Mouse (Mus musculus): Measurements from ENCODE around the gene Lamtor3. TPM values are rescaled to one million over a fixed set of nuclear protein-coding genes. Genes with fewer than 3 reads are reported as not detected.
A peak's percentile ranks its signal among the peaks of the same experiment; 100 is the strongest.
"Not testable (repeated sequence)": the region's sequence is repeated elsewhere in the genome, so short reads cannot be mapped to it uniquely, and the experiment has no call there.

Lamtor3 gene
- polyA plus RNA-seq, 1 experiment = not detected

GRCm38 (mm10) chr3:137941555-137941954 lies 23.2 kb downstream of the Lamtor3 start:
- H3K4me1 ChIP-seq (ENCODE audit: control insufficient read depth, insufficient read depth, low read length) = no peaks in the 10 kb centered on the region
- no peak overlapping the region for H3K27ac ChIP-seq (ENCODE audit: insufficient read depth, low read depth, low read length)
- no peak for TF ChIP-seq POLR2A (IDR thresholded peaks at IDR 0.05; ENCODE audit: insufficient read depth, low read depth, low read length)
- TF ChIP-seq CTCF (IDR thresholded peaks at IDR 0.05; ENCODE audit: insufficient read depth, low read depth, low read length) = no peak
- no peak overlapping the region for H3K4me3 ChIP-seq (ENCODE audit: insufficient read depth, low read depth, low read length)

- no peak for TF ChIP-seq CTCF (IDR thresholded peaks at IDR 0.05; ENCODE audit: insufficient read depth, low read depth, low read length)
- TF ChIP-seq POLR2A (IDR thresholded peaks at IDR 0.05; ENCODE audit: insufficient read depth, low read depth, low read length) = no peak
- Histone ChIP-seq H3K4me1 (ENCODE audit: control insufficient read depth, insufficient read depth, low read length) (no peaks in the 10 kb centered on the region), H3K27ac (ENCODE audit: insufficient read depth, low read depth, low read length) (no peak overlapping the region), H3K4me3 (ENCODE audit: insufficient read depth, low read depth, low read length) (no peak overlapping the region)
- 90% methylated on average over 12 of the region's 12 CpGs for WGBS
These were observed 23.9 kb downstream of the Lamtor3 start for GRCm38 (mm10) chr3:137942098-137942622.

DNA sequence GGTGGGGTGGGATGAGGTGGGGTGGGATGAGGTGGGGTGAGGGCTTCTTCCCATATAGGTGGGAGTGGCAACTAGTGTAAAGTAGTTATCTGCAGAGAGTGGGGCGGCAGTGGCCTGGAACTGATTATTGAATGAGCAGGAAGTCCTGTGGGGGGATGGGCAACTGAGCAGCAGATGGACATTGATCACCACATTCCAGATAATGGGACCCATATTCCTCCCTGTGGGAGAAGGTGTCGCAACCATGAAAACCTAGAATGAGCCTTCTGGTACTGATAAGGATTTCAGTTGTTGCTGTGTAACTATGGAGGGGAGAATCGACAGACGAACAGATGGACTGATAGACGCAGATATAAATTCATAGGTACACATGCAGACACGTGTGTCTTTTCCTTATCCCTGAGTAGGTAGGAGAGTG lies 25.4 kb downstream of the Lamtor3 start:
- Histone ChIP-seq H3K27ac (ENCODE audit: insufficient read depth, low read depth, low read length) (no peak overlapping the region), H3K4me3 (ENCODE audit: insufficient read depth, low read depth, low read length) (no peak overlapping the region), H3K4me1 (ENCODE audit: control insufficient read depth, insufficient read depth, low read length) (peaks cover 2% of the 10 kb centered on the region; the same call in 1 of the 2 replicates)
- TF ChIP-seq CTCF (IDR thresholded peaks at IDR 0.05; ENCODE audit: insufficient read depth, low read depth, low read length) (no peak), POLR2A (IDR thresholded peaks at IDR 0.05; ENCODE audit: insufficient read depth, low read depth, low read length) (no peak)
- WGBS = 92% methylated on average over 6 of the region's 6 CpGs

GRCm38 (mm10) chr3:137946827-137947226 lies 28.5 kb downstream of the Lamtor3 start:
- 93% methylated on average over 3 of the region's 3 CpGs for WGBS
- Histone ChIP-seq H3K27ac (ENCODE audit: insufficient read depth, low read depth, low read length) (no peak overlapping the region), H3K4me1 (ENCODE audit: control insufficient read depth, insufficient read depth, low read length) (peaks cover 5% of the 10 kb centered on the region), H3K4me3 (ENCODE audit: insufficient read depth, low read depth, low read length) (no peak overlapping the region)
- TF ChIP-seq CTCF (IDR thresholded peaks at IDR 0.05; ENCODE audit: insufficient read depth, low read depth, low read length) (no peak), POLR2A (IDR thresholded peaks at IDR 0.05; ENCODE audit: insufficient read depth, low read depth, low read length) (no peak)

GRCm38 (mm10) chr3:137947525-137947924 lies 29.2 kb downstream of the Lamtor3 start:
- no peak overlapping the region for H3K27ac ChIP-seq (ENCODE audit: insufficient read depth, low read depth, low read length)
- WGBS = 86% methylated on average over 4 of the region's 4 CpGs

DNA sequence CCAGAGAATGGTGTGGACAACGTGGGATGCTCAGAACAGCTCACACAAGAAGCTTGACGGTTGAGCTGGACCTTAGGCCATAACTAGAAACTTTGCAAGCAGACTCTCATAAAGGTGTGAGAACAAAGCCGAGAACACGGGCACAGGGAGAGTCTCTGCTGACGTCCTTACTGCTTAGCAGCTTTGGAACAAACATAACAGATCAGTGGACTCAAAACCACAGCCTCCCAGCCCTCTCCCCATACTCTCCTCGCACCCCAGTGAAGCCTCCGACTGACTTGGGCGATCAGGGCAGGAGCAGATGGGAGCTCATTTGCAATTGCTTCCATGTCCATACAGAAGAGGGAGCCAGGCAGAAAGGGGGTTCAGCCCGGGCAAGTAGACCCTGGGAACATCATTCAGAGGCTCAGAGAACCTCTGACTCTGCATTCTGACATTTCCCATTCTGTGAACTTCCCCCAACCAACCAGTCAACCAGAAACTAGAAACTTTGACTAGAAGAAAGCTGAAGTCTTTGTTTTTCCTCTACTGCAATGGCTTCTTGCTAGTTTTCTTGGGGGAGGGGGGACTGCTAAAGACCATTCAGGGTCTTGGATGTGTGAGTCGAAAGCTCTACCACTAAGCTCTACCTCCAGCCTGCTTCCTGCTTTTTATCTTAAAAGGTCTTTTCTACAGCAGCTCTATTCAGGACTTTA lies 32.0 kb downstream of the Lamtor3 start:
- Histone ChIP-seq H3K27ac (ENCODE audit: insufficient read depth, low read depth, low read length) (no peak overlapping the region), H3K4me3 (ENCODE audit: insufficient read depth, low read depth, low read length) (no peak overlapping the region), H3K4me1 (ENCODE audit: control insufficient read depth, insufficient read depth, low read length) (peaks cover 22% of the 10 kb centered on the region)
- 74% methylated on average over 10 of the region's 10 CpGs for WGBS
- no peak for TF ChIP-seq CTCF (IDR thresholded peaks at IDR 0.05; ENCODE audit: insufficient read depth, low read depth, low read length)
- TF ChIP-seq POLR2A (IDR thresholded peaks at IDR 0.05; ENCODE audit: insufficient read depth, low read depth, low read length) = no peak

More at GRCm38 (mm10) chr3:137947525-137947924, 29.2 kb downstream of the Lamtor3 start:
- no peak overlapping the region for H3K4me3 ChIP-seq (ENCODE audit: insufficient read depth, low read depth, low read length)
- TF ChIP-seq POLR2A (IDR thresholded peaks at IDR 0.05; ENCODE audit: insufficient read depth, low read depth, low read length) = no peak
- no peak for TF ChIP-seq CTCF (IDR thresholded peaks at IDR 0.05; ENCODE audit: insufficient read depth, low read depth, low read length)
- H3K4me1 ChIP-seq (ENCODE audit: control insufficient read depth, insufficient read depth, low read length) = peaks cover 10% of the 10 kb centered on the region

GRCm38 (mm10) chr3:137951302-137951701 lies 33.0 kb downstream of the Lamtor3 start:
- peaks cover 22% of the 10 kb centered on the region for H3K4me1 ChIP-seq (ENCODE audit: control insufficient read depth, insufficient read depth, low read length)
- 97% methylated on average over 3 of the region's 3 CpGs for WGBS
- not testable (repeated sequence) for H3K4me3 ChIP-seq (ENCODE audit: insufficient read depth, low read depth, low read length); H3K27ac ChIP-seq (ENCODE audit: insufficient read depth, low read depth, low read length)

DNA sequence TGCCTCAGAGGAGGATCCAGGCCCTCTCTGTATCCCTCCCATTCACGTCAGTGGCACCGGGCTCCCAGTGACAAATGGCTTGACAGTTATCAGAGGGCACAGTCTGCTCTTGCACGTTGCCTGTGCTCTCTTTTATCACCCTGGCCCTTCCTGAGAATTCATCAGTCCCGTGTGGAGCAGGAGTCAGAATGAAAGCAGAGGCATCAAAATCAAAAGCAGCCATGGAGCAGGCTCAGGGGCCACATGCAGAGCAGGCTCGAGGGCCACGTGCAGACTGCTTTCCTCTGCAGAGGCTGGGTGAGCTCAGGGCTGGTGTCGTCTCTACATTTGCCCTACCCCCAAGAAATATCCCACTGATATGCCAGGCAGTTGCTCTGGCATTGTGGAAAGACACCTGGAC lies 33.5 kb downstream of the Lamtor3 start:
- no peak overlapping the region for H3K4me3 ChIP-seq (ENCODE audit: insufficient read depth, low read depth, low read length)
- TF ChIP-seq CTCF (IDR thresholded peaks at IDR 0.05; ENCODE audit: insufficient read depth, low read depth, low read length) (no peak), POLR2A (IDR thresholded peaks at IDR 0.05; ENCODE audit: insufficient read depth, low read depth, low read length) (no peak)
- 32% methylated on average over 7 of the region's 7 CpGs for WGBS
- H3K4me1 ChIP-seq (ENCODE audit: control insufficient read depth, insufficient read depth, low read length) = peaks cover 22% of the 10 kb centered on the region
- H3K27ac ChIP-seq (ENCODE audit: insufficient read depth, low read depth, low read length) = peak overlapping the region; percentile 90

GRCm38 (mm10) chr3:137952225-137952913 lies 34.1 kb downstream of the Lamtor3 start:
- H3K27ac ChIP-seq (ENCODE audit: insufficient read depth, low read depth, low read length) = peak overlapping the region; percentile 90
- 48% methylated on average over 4 of the region's 4 CpGs for WGBS
- peaks cover 22% of the 10 kb centered on the region for H3K4me1 ChIP-seq (ENCODE audit: control insufficient read depth, insufficient read depth, low read length)
- TF ChIP-seq POLR2A (IDR thresholded peaks at IDR 0.05; ENCODE audit: insufficient read depth, low read depth, low read length) (no peak), CTCF (IDR thresholded peaks at IDR 0.05; ENCODE audit: insufficient read depth, low read depth, low read length) (no peak)
- H3K4me3 ChIP-seq (ENCODE audit: insufficient read depth, low read depth, low read length) = no peak overlapping the region

Measured in olfactory bulb, adult 2 months (tissue).